Mouse (Mus musculus): ENCODE results near the gene Ap5z1. TPM values are rescaled to one million over a fixed set of nuclear protein-coding genes. Genes with fewer than 3 reads are reported as not detected.

The Ap5z1 gene
- polyA plus RNA-seq, 1 experiment = 3.4 TPM

GRCm38 (mm10) chr5:142477346-142477745 is 13.6 kb downstream of the Ap5z1 start:
- H3K27ac ChIP-seq (replicated peaks; ENCODE audit: low read depth, low read length) = no peak overlapping the region
- H3K4me3 ChIP-seq (ENCODE audit: insufficient read depth, low read depth, low read length) = no peak overlapping the region
- no peaks in the 10 kb centered on the region for H3K4me1 ChIP-seq (ENCODE audit: control insufficient read depth, insufficient read depth, insufficient read length, low read length)

GRCm38 (mm10) chr5:142477866-142478615 is 14.3 kb downstream of the Ap5z1 start:
- Histone ChIP-seq H3K4me1 (ENCODE audit: control insufficient read depth, insufficient read depth, insufficient read length, low read length) (no peaks in the 10 kb centered on the region), H3K27ac (replicated peaks; ENCODE audit: low read depth, low read length) (no peak overlapping the region), H3K4me3 (ENCODE audit: insufficient read depth, low read depth, low read length) (no peak overlapping the region)

- no peak overlapping the region for H3K27ac ChIP-seq (replicated peaks; ENCODE audit: low read depth, low read length)
- 0 out of 2 replicates have a peak overlapping the region, but pooled peaks have one; percentile 5 for H3K4me3 ChIP-seq (ENCODE audit: insufficient read depth, low read depth, low read length)
- H3K4me1 ChIP-seq (ENCODE audit: control insufficient read depth, insufficient read depth, insufficient read length, low read length) = no peaks in the 10 kb centered on the region
These were observed 15.2 kb downstream of the Ap5z1 start for GRCm38 (mm10) chr5:142478829-142479435.

GRCm38 (mm10) chr5:142482512-142482911 is 18.8 kb downstream of the Ap5z1 start:
- Histone ChIP-seq H3K4me1 (ENCODE audit: control insufficient read depth, insufficient read depth, insufficient read length, low read length) (no peaks in the 10 kb centered on the region), H3K27ac (replicated peaks; ENCODE audit: low read depth, low read length) (no peak overlapping the region), H3K4me3 (ENCODE audit: insufficient read depth, low read depth, low read length) (no peak overlapping the region)

- Histone ChIP-seq H3K4me3 (ENCODE audit: insufficient read depth, low read depth, low read length) (no peak overlapping the region), H3K27ac (replicated peaks; ENCODE audit: low read depth, low read length) (no peak overlapping the region), H3K4me1 (ENCODE audit: control insufficient read depth, insufficient read depth, insufficient read length, low read length) (no peaks in the 10 kb centered on the region)
These were observed 19.8 kb downstream of the Ap5z1 start for GRCm38 (mm10) chr5:142483581-142483980.

- Histone ChIP-seq H3K4me1 (ENCODE audit: control insufficient read depth, insufficient read depth, insufficient read length, low read length) (no peaks in the 10 kb centered on the region), H3K4me3 (ENCODE audit: insufficient read depth, low read depth, low read length) (no peak overlapping the region), H3K27ac (replicated peaks; ENCODE audit: low read depth, low read length) (no peak overlapping the region)
These were observed 22.9 kb downstream of the Ap5z1 start for GRCm38 (mm10) chr5:142486654-142487053.

GRCm38 (mm10) chr5:142489955-142490707 is 26.4 kb downstream of the Ap5z1 start:
- Histone ChIP-seq H3K4me1 (ENCODE audit: control insufficient read depth, insufficient read depth, insufficient read length, low read length) (no peaks in the 10 kb centered on the region), H3K27ac (replicated peaks; ENCODE audit: low read depth, low read length) (no peak overlapping the region), H3K4me3 (ENCODE audit: insufficient read depth, low read depth, low read length) (no peak overlapping the region)

GRCm38 (mm10) chr5:142493307-142493706 is 29.6 kb downstream of the Ap5z1 start:
- Histone ChIP-seq H3K27ac (replicated peaks; ENCODE audit: low read depth, low read length) (no peak overlapping the region), H3K4me1 (ENCODE audit: control insufficient read depth, insufficient read depth, insufficient read length, low read length) (no peaks in the 10 kb centered on the region), H3K4me3 (ENCODE audit: insufficient read depth, low read depth, low read length) (no peak overlapping the region)

- Histone ChIP-seq H3K4me1 (ENCODE audit: control insufficient read depth, insufficient read depth, insufficient read length, low read length) (no peaks in the 10 kb centered on the region), H3K4me3 (ENCODE audit: insufficient read depth, low read depth, low read length) (no peak overlapping the region), H3K27ac (replicated peaks; ENCODE audit: low read depth, low read length) (no peak overlapping the region)
These were observed 31.8 kb downstream of the Ap5z1 start for GRCm38 (mm10) chr5:142495321-142496096.

GRCm38 (mm10) chr5:142498964-142499363 is 35.2 kb downstream of the Ap5z1 start:
- Histone ChIP-seq H3K4me1 (ENCODE audit: control insufficient read depth, insufficient read depth, insufficient read length, low read length) (no peaks in the 10 kb centered on the region), H3K27ac (replicated peaks; ENCODE audit: low read depth, low read length) (no peak overlapping the region), H3K4me3 (ENCODE audit: insufficient read depth, low read depth, low read length) (no peak overlapping the region)

GRCm38 (mm10) chr5:142500918-142501317 is 37.2 kb downstream of the Ap5z1 start:
- Histone ChIP-seq H3K4me3 (ENCODE audit: insufficient read depth, low read depth, low read length) (no peak overlapping the region), H3K27ac (replicated peaks; ENCODE audit: low read depth, low read length) (no peak overlapping the region)

GRCm38 (mm10) chr5:142502414-142502813 is 38.7 kb downstream of the Ap5z1 start:
- Histone ChIP-seq H3K27ac (replicated peaks; ENCODE audit: low read depth, low read length) (no peak overlapping the region), H3K4me1 (ENCODE audit: control insufficient read depth, insufficient read depth, insufficient read length, low read length) (no peaks in the 10 kb centered on the region)

More at GRCm38 (mm10) chr5:142500918-142501317, 37.2 kb downstream of the Ap5z1 start:
- H3K4me1 ChIP-seq (ENCODE audit: control insufficient read depth, insufficient read depth, insufficient read length, low read length) = no peaks in the 10 kb centered on the region

GRCm38 (mm10) chr5:142504175-142504574 is 40.4 kb downstream of the Ap5z1 start:
- H3K4me1 ChIP-seq (ENCODE audit: control insufficient read depth, insufficient read depth, insufficient read length, low read length) = no peaks in the 10 kb centered on the region
- H3K27ac ChIP-seq (replicated peaks; ENCODE audit: low read depth, low read length) = no peak overlapping the region
- no peak overlapping the region for H3K4me3 ChIP-seq (ENCODE audit: insufficient read depth, low read depth, low read length)

More at GRCm38 (mm10) chr5:142502414-142502813, 38.7 kb downstream of the Ap5z1 start:
- H3K4me3 ChIP-seq (ENCODE audit: insufficient read depth, low read depth, low read length) = no peak overlapping the region

GRCm38 (mm10) chr5:142505695-142506423 is 42.1 kb downstream of the Ap5z1 start:
- Histone ChIP-seq H3K4me1 (ENCODE audit: control insufficient read depth, insufficient read depth, insufficient read length, low read length) (no peaks in the 10 kb centered on the region; the same call in 1 of the 2 replicates), H3K27ac (replicated peaks; ENCODE audit: low read depth, low read length) (no peak overlapping the region), H3K4me3 (ENCODE audit: insufficient read depth, low read depth, low read length) (no peak overlapping the region)

Measured in brown adipose tissue, adult 24 weeks (tissue).